Mouse (Mus musculus) Patski (cell line): ENCODE data around the gene Gm4871. TPM values are rescaled to one million over a fixed set of nuclear protein-coding genes. Genes with fewer than 3 reads are reported as not detected.
"Not testable (repeated sequence)": the region's sequence is repeated elsewhere in the genome, so short reads cannot be mapped to it uniquely, and the experiment has no call there.

ENCODE experiments used
- ATAC-seq: fragments of 100-300 bp; one replicate; pipeline ENCODE4 v1.8.0; 2021
- CTCF ChIA-PET: fragments of 350-600 bp; sonication (Branson Sonifier 250); formaldehyde crosslinking; loops from one replicate; lab custom pipeline; 2022; ENCODE audit warnings: inconsistent platforms; lab: Charles Lee
- POLR2A ChIA-PET: fragments of 350-600 bp; sonication (Branson Sonifier 250); formaldehyde crosslinking; loops from one replicate; lab custom pipeline; 2022; ENCODE audit warnings: antibody characterized with exemption, inconsistent platforms; lab: Charles Lee
- DNase-seq: peaks from one replicate; pipeline ENCODE4 v3.0.0-alpha.2; 2011; ENCODE audit warnings: low read depth, low spot score
- H3K27me3 ChIP-seq: fragments of 371-371 bp; one replicate; pipeline ENCODE4 v1.5.1; 2021
- CTCF ChIP-seq: fragments of 100-300 bp; IDR thresholded peaks from one replicate; pipeline ENCODE4 v1.5.1; 2021
- in situ Hi-C: fragments of 300-500 bp; cut with MboI; formaldehyde crosslinking; loops from 3 replicates; pipeline ENCODE4 v1.11.1; 2018; ENCODE audit warnings: low pct_unique_long_range_greater_than_20kb, mixed read lengths
- polyA plus RNA-seq: library from polyadenylated mRNA; unstranded; gene quantifications from one replicate; pipeline ENCODE4 v1.2.3, GENCODE M21; 2021

Gene Gm4871
- polyA plus RNA-seq: not detected

DNA sequence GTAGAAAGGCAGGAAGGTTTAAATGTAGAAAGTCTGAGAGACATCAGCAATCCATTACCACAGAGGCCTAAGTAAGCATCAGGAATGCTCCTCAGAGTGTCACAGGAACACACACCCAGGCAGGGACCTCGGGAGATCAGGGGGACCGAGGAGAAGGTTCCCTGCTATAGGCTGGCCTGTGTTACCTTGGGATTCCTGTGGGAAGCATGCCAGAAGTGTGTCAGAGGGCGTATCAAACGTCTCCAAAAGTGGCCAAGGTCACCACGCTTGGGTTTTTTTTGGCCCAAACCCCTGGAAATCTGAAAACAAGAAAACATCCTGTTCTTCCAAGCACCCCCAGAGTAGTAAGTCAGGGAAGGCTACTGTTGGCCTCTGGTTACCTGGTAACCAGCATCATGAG lies at the start of gene Gm4871:
TSS of gene Gm4871 (minus strand) at position 364 of the 400 bp plus-strand sequence.
- POLR2A ChIA-PET, in situ Hi-C loops, DNase-seq, CTCF ChIA-PET, ATAC-seq, H3K27me3 ChIP-seq: not testable (repeated sequence)

DNA sequence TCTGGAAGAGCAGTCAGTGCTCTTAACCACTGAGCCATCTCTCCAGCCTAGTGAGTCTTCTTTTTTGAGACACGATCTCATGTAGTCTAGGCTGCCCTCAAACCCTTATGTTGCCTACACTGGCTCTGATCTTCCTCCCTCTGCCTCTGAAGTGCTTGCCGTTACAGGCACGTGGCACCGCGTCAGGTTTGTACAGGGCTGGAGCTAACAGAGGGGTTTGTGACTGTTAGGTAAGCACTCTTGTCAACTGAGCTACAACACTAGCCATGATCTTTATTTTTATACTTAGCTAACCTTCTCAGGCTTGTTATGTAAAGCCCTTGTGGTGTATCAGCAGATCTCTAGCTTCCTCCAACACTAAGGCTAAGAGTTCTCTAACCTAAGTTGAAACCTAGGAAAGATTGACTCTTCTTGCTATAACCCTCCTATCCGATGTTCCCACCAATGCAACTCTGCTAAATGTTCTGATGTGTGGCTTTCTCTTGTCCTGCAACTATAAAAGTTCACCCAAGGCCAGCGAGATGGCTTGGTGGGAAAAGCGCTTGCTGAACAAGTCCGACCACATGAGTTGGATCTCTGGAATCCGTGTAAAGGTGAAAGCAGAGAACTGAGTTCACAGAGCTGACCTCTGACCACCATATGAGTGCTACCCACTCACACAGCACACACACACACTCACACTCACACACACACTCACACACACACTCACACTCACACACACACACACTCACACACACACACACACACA lies 49.5 kb upstream of the Gm4871 start:
- TF ChIP-seq CTCF: no peak
- CTCF ChIA-PET: interaction anchor here (1.8 kb wide), 1 partner anchor 12 kb away, joined by 6 read pairs; no protein-coding TSS in a partner anchor
- no peak for ATAC-seq

DNA sequence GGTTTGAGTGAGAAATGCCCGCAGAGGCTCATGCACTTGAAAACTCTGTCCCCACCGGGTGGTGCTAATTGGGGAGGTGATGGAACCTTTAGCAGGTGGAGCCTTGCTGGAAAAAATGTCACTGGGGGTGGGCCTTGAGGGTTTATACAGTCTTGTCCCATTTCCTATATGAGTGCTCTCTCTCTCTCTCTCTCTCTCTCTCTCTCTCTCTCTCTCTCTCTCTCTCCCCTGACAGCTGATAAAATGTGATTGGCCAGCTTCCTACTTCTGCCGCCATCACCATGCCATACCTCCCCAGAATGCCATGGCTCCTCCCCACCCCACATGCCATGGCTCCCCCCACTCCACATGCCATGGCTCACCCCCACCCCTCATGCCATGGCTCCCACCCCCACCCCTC lies 42.5 kb upstream of the Gm4871 start:
- DNase-seq (no peak), ATAC-seq (no peak)
- in situ Hi-C loops: no loop called here
- H3K27me3 ChIP-seq: no peaks in the 10 kb centered on the region
- POLR2A ChIA-PET: interaction anchor here (1.1 kb wide), 1 partner anchor 8 kb away, joined by 5 read pairs; no protein-coding TSS in a partner anchor
- CTCF ChIA-PET: no interaction called here
- no peak for TF ChIP-seq CTCF

More for the DNA sequence above, 49.5 kb upstream of the Gm4871 start:
- no peaks in the 10 kb centered on the region for H3K27me3 ChIP-seq
- in situ Hi-C loops: no loop called here
- POLR2A ChIA-PET: no interaction called here
- DNase-seq: no peak

DNA sequence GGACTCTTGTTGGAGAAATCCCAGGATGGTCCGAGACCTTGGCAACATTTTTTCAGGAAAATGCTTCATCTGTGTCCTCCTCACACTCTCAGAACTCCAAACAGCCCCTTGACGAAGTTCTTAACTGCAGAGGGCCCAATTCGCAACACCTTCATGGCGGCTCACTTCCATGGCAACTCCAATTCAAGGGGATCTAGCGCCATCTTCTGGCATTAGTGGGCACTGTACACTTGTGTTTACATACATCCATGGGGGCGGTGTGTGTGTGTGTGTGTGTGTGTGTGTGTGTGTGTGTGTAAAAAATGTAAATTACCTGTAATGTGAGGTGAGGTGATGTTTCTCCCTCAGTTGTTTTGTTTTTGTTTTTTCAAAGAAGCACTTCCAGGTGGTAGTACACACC lies 38.8 kb upstream of the Gm4871 start:
- CTCF ChIA-PET: interaction anchor here (2.1 kb wide), 1 partner anchor 83 kb away, joined by 7 read pairs; no protein-coding TSS in a partner anchor
- in situ Hi-C loops: no loop called here
- H3K27me3 ChIP-seq: no peaks in the 10 kb centered on the region
- POLR2A ChIA-PET: no interaction called here
- no peak for ATAC-seq
- peak; percentile 61 for TF ChIP-seq CTCF
- no peak for DNase-seq

DNA sequence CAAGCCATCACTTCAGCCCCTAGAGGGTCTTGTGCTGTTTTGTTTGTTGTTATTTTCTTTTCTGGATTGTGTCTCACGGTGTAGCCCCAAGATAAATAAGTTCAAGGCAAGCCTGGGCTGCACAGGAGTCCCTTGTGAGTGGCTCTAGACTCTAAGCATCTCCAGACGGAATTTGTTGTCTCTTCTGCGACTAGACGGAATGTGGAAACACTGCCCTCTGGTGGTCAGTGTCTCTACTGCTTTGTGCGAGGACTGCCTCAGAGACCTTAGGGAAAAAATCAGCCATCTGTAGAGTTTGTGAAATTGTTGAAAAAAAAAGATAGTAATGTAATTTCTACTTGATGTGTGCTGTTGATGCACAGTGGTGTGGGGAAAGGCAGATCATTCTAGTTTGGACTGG lies 37.2 kb upstream of the Gm4871 start:
- CTCF ChIA-PET: interaction anchor here (0.8 to 2.1 kb wide), 5 partner anchors 9 to 247 kb away, joined by 3 to 7 read pairs (median 3); no protein-coding TSS in a partner anchor
- ATAC-seq (no peak), DNase-seq (no peak)
- peaks cover 3% of the 10 kb centered on the region for H3K27me3 ChIP-seq
- in situ Hi-C loops: loop anchor here (10.0 kb wide), 1 partner anchor 65 kb away; no protein-coding TSS in a partner anchor
- TF ChIP-seq CTCF: peak; percentile 94
- POLR2A ChIA-PET: no interaction called here

DNA sequence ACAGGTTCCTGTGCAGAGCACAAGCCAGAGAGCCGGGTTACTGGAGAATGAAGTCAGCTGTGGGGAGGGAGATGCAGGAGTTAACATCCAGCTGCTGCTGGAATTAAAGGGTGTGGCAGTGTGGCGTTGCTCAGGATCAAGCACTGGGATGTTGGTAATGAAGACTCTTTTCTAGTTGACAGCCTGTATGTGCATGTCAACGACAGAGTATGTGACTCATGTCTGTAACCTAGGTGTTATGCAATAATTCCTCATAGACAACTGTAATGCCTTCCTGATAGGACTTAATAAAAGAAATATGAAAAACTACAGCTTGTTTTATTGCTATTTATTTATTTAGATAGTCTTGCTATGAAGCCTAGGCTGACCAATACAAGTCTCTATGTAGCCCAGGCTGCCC lies 36.3 kb upstream of the Gm4871 start:
- DNase-seq (no peak), ATAC-seq (no peak)
- TF ChIP-seq CTCF: no peak
- H3K27me3 ChIP-seq: peaks cover 3% of the 10 kb centered on the region
- in situ Hi-C loops: loop anchor here (10.0 kb wide), 1 partner anchor 64 kb away; no protein-coding TSS in a partner anchor
- ChIA-PET POLR2A (no interaction called here), CTCF (interaction anchor here (1.1 kb wide), 1 partner anchor 10 kb away, joined by 3 read pairs; no protein-coding TSS in a partner anchor)

DNA sequence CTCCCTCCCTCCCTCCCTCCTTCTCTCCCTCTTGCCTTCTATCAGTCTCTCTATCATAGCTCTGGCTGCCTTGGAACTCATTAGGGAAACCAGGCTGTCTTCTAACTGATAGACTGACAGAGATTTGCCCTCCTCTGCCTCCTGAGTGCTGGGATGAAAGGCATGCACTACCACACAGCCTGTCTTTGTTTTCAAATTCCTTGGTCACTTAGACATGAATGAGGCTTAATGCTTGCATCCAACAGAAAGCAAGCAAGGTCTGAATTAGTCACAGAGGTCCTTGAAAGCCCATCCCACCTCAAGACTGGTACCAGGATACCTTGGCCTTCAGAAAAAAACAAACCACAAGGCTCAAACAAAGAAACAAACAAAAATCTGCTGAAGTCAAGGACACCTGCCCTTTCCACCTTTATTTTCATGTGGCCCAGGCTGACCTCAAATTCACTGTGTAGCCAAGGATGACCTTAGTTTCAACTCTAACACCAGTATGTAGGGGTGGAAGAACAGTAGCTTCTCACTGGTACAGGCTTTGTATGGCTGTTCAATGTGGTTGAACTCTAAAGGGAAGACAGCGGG lies 32.3 kb upstream of the Gm4871 start:
- DNase-seq (no peak), ATAC-seq (no peak)
- in situ Hi-C loops: loop anchor here (5.0 to 10.0 kb wide), 2 partner anchors 60 to 223 kb away; no protein-coding TSS in a partner anchor
- ChIA-PET POLR2A (no interaction called here), CTCF (no interaction called here)
- TF ChIP-seq CTCF: no peak
- peaks cover 3% of the 10 kb centered on the region for H3K27me3 ChIP-seq

DNA sequence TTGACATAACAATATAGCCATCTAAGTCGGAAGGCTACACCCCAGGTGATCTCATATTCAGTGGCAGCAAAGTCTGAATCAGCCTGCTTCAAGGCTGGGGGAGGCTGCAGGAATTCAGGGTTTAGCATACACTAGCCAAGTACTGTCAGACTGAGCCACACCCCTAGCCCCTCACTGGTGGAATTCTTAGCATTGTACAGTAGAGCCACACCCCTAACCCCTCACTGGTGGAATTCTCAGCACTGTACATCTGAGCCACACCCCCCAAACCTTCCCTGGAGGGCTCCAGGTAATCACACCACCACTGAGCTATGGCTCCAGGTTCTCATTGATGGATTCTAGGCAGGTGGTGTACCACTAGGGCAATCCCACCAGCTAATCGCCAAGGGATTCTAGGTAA lies 27.0 kb upstream of the Gm4871 start:
- ATAC-seq: no peak
- ChIA-PET CTCF (interaction anchor here (1.1 to 1.6 kb wide), 3 partner anchors 7 to 71 kb away, joined by 3 to 6 read pairs (median 3); no protein-coding TSS in a partner anchor), POLR2A (no interaction called here)
- in situ Hi-C loops: no loop called here
- no peaks in the 10 kb centered on the region for H3K27me3 ChIP-seq
- no peak for DNase-seq
- TF ChIP-seq CTCF: no peak

DNA sequence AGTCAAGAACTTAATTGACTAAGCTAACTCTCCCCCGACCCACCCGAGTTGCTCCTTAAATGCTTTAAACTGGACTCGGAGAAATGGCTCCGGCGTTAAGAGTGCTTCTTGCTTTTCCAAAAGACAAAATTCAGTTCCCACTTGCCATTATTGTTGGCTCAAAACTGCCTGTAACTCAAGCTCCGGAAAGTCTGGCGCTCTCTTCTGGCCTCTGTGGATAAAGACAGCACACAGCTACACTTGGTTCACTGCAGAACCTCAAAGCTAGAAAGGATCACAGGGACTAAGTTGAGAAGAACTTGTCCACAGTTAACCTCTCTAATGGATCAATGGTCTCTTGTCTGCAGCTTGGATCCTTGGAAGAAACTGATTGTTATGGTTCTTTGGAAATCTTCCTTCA lies 26.2 kb upstream of the Gm4871 start:
- DNase-seq (no peak), ATAC-seq (no peak)
- ChIA-PET CTCF (interaction anchor here (0.8 to 1.6 kb wide), 5 partner anchors 8 to 70 kb away, joined by 3 to 6 read pairs (median 3); no protein-coding TSS in a partner anchor), POLR2A (no interaction called here)
- TF ChIP-seq CTCF: peak; percentile 70
- H3K27me3 ChIP-seq: no peaks in the 10 kb centered on the region
- in situ Hi-C loops: no loop called here

DNA sequence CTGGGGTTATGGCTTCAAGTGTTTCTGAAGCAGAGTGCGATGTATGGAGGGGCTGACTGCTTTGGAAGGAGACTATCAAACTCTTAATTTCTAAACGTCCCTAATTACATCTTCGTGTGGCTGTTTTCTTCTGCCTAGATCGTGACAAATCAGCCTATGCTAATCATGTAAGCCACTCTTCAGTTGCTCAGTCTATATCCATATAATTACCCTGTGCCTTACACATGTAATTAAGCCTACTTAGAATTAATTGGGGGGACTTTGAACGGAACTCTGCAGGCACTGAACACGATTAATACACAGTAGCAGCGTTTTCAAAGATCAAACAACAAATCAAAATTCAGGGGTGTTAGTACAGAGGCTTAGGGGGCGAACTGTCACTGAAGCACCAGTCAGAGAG lies 25.4 kb upstream of the Gm4871 start:
- no peak for DNase-seq
- in situ Hi-C loops: no loop called here
- no peaks in the 10 kb centered on the region for H3K27me3 ChIP-seq
- no peak for ATAC-seq
- CTCF ChIA-PET: no interaction called here
- POLR2A ChIA-PET: no interaction called here
- no peak for TF ChIP-seq CTCF

DNA sequence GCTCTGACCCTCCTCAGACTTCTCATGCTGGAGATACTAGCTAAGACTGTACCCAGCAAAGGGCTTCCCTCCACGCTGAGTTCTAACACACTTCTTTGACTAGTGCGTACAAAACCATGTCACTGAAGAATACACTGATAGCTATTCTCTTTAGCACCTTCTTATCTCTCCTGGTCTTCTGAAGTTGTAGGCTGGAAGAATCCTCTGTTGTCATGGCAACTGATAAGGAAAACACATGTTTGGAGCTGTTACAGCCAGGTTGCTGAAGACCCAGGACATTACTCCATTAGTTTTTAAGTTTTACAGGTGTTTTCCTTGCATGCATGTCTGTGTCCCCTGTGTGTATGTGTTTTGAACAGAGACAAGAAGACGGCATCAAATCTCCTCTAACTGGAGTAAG lies 21.6 kb upstream of the Gm4871 start:
- ATAC-seq: not testable (repeated sequence)

DNA sequence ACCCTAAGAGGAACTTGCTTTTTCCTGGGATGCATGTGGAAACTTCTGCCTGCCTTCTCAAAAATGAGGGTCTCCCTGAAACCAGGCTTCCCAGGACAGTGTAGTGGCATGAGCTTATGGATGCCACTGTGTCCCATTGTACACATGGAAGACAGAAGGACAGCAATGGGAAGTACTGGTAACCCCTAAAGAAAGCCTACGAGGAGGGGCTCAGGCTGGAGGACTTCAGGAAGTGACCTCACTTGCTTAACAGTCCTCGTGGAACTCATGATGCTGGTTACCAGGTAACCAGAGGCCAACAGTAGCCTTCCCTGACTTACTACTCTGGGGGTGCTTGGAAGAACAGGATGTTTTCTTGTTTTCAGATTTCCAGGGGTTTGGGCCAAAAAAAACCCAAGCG lies 10.1 kb upstream of the Gm4871 start, which contains the start of gene 1700018F24Rik:
TSS of gene 1700018F24Rik (plus strand) at position 301 of the 400 bp plus-strand sequence.
- DNase-seq, POLR2A ChIA-PET, ATAC-seq, in situ Hi-C loops, H3K27me3 ChIP-seq: not testable (repeated sequence)
- CTCF ChIA-PET: interaction anchor here (1.6 kb wide), 1 partner anchor 27 kb away, joined by 3 read pairs; no protein-coding TSS in a partner anchor

More for the DNA sequence above, 21.6 kb upstream of the Gm4871 start:
- H3K27me3 ChIP-seq, DNase-seq, in situ Hi-C loops, POLR2A ChIA-PET: not testable (repeated sequence)
- CTCF ChIA-PET: interaction anchor here (1.4 kb wide), 1 partner anchor 25 kb away, joined by 3 read pairs; no protein-coding TSS in a partner anchor
